Comparison of ENCODE assay signal across 28 mouse cellular contexts in genomic region chr9:80280724-80281123, GRCm38 (mm10).
"Had no signal": no experiment of that assay in that cellular context is flagged by ENCODE, and none has a peak within 500 bp of the region (broad histone marks: within the 10 kb centered on the region; RNA-seq: fewer than 3 reads in every experiment).

No protein-coding gene starts in this region.

- H3K4me3 ChIP-seq: left cerebral cortex, adult 2 months; limb, embryonic 13.5 days; limb, embryonic 15.5 days; liver, embryonic 12.5 days; liver, embryonic 13.5 days; liver, embryonic 15.5 days; lung, embryonic 15.5 days; megakaryocyte, embryonic 14.5 days; midbrain, embryonic 10.5 days; midbrain, embryonic 12.5 days; midbrain, embryonic 13.5 days; midbrain, embryonic 15.5 days; myocyte; neural tube, embryonic 12.5 days had no signal

- ATAC-seq: liver, embryonic 12.5 days; liver, postnatal 0 days; lung, postnatal 0 days; midbrain, embryonic 13.5 days; midbrain, embryonic 15.5 days had no signal

- H3K4me2 ChIP-seq: limb, embryonic 13.5 days; limb, embryonic 15.5 days; liver, embryonic 11.5 days; liver, embryonic 12.5 days; liver, embryonic 13.5 days; liver, embryonic 15.5 days; lung, embryonic 15.5 days; midbrain, embryonic 12.5 days; midbrain, embryonic 13.5 days; midbrain, embryonic 15.5 days; neural tube, embryonic 12.5 days had no signal

- H3K27ac ChIP-seq: left cerebral cortex, adult 2 months; limb, embryonic 13.5 days; limb, embryonic 15.5 days; liver, embryonic 12.5 days; liver, embryonic 13.5 days; liver, embryonic 14.5 days; liver, embryonic 15.5 days; lung, embryonic 15.5 days; macrophage; midbrain, embryonic 10.5 days; midbrain, embryonic 12.5 days; midbrain, embryonic 13.5 days; midbrain, embryonic 15.5 days; neural tube, embryonic 12.5 days had no signal

- H3K9me3 ChIP-seq: limb, embryonic 15.5 days; liver, embryonic 12.5 days; liver, embryonic 13.5 days; liver, embryonic 15.5 days; lung, embryonic 15.5 days; midbrain, embryonic 13.5 days; midbrain, embryonic 15.5 days; neural tube, embryonic 12.5 days had no signal

- H3K36me3 ChIP-seq: limb, embryonic 13.5 days; midbrain, embryonic 12.5 days; midbrain, embryonic 15.5 days; neural tube, embryonic 12.5 days had no signal

- DNase-seq: layer of hippocampus, postnatal 36 days; left cerebral cortex, postnatal 4 days; liver; liver, embryonic 13.5 days; liver, postnatal 0 days; lung, adult 18-20 months; lung, adult 2 months; lung, postnatal 10 days; lung, postnatal 14 days; lung, postnatal 36 days; midbrain, embryonic 14.5 days had no signal

- H3K4me1 ChIP-seq: limb, embryonic 13.5 days; limb, embryonic 15.5 days; liver, embryonic 12.5 days; liver, embryonic 13.5 days; liver, embryonic 15.5 days; midbrain, embryonic 12.5 days; midbrain, embryonic 15.5 days; neural tube, embryonic 12.5 days had no signal

- H3K9ac ChIP-seq: limb, embryonic 13.5 days; limb, embryonic 15.5 days; liver, embryonic 12.5 days; liver, embryonic 13.5 days; liver, embryonic 14.5 days; liver, embryonic 15.5 days; liver, postnatal 0 days; lung, embryonic 15.5 days; midbrain, embryonic 12.5 days; midbrain, embryonic 13.5 days; midbrain, embryonic 15.5 days; neural tube, embryonic 12.5 days had no signal

- H3K27me3 ChIP-seq: limb, embryonic 13.5 days; limb, embryonic 15.5 days; liver, embryonic 12.5 days; liver, embryonic 13.5 days; liver, embryonic 15.5 days; lung, embryonic 15.5 days; megakaryocyte, embryonic 14.5 days; midbrain, embryonic 12.5 days; midbrain, embryonic 13.5 days; midbrain, embryonic 15.5 days; neural tube, embryonic 12.5 days had no signal
